Mouse (Mus musculus): ENCODE measurements around the gene Cenpf.
"Not testable (repeated sequence)": the region's sequence is repeated elsewhere in the genome, so short reads cannot be mapped to it uniquely, and the experiment has no call there.

The Cenpf gene

GRCm38 (mm10) chr1:189692442-189692841 is 4.6 kb upstream of the Cenpf start:
- DNase-seq = not testable (repeated sequence)

- no peak for DNase-seq
Observed at GRCm38 (mm10) chr1:189689050-189689833, 1.4 kb upstream of the Cenpf start.

- no peak for DNase-seq
Observed at GRCm38 (mm10) chr1:189688388-189688750, 483 bp upstream of the Cenpf start.

- DNase-seq = no peak
Observed at GRCm38 (mm10) chr1:189686025-189686424, 1.9 kb downstream of the Cenpf start.

- DNase-seq = no peak
Observed at GRCm38 (mm10) chr1:189684786-189685415, 3.0 kb downstream of the Cenpf start.

- no peak for DNase-seq
Observed at GRCm38 (mm10) chr1:189679555-189679954, 8.3 kb downstream of the Cenpf start.

- no peak for DNase-seq
Observed at GRCm38 (mm10) chr1:189675953-189676352, 11.9 kb downstream of the Cenpf start.

GRCm38 (mm10) chr1:189675421-189675820 is 12.5 kb downstream of the Cenpf start:
- DNase-seq = peak in 1 of 2 experiments; percentile 77

GRCm38 (mm10) chr1:189665966-189666365 is 21.9 kb downstream of the Cenpf start:
- DNase-seq = no peak

- DNase-seq = no peak
Observed at GRCm38 (mm10) chr1:189664873-189665144, 23.1 kb downstream of the Cenpf start.

GRCm38 (mm10) chr1:189664061-189664872 is 23.6 kb downstream of the Cenpf start:
- DNase-seq = no peak

- DNase-seq = no peak
Observed at GRCm38 (mm10) chr1:189663437-189663836, 24.4 kb downstream of the Cenpf start.

- DNase-seq = peak in 1 of 2 experiments; percentile 71
Observed at GRCm38 (mm10) chr1:189661856-189662255, 26.0 kb downstream of the Cenpf start.

- no peak for DNase-seq
Observed at GRCm38 (mm10) chr1:189657406-189657805, 30.5 kb downstream of the Cenpf start.

GRCm38 (mm10) chr1:189653746-189654145 is 34.1 kb downstream of the Cenpf start:
- DNase-seq = no peak

GRCm38 (mm10) chr1:189646597-189646996 is 41.3 kb downstream of the Cenpf start:
- DNase-seq = no peak

GRCm38 (mm10) chr1:189645371-189645770 is 42.5 kb downstream of the Cenpf start:
- DNase-seq = no peak

- no peak for DNase-seq
Observed at GRCm38 (mm10) chr1:189644700-189645345, 43.1 kb downstream of the Cenpf start.

GRCm38 (mm10) chr1:189639581-189639980 is 48.3 kb downstream of the Cenpf start:
- no peak for DNase-seq

- DNase-seq = no peak
Observed at GRCm38 (mm10) chr1:189633791-189634190, 54.1 kb downstream of the Cenpf start.

GRCm38 (mm10) chr1:189631906-189632675 is 55.8 kb downstream of the Cenpf start:
- DNase-seq = no peak

GRCm38 (mm10) chr1:189630026-189630425 is 57.9 kb downstream of the Cenpf start:
- no peak for DNase-seq
